Comparison of ENCODE assay signal across 25 mouse cellular contexts in the genomic region with DNA sequence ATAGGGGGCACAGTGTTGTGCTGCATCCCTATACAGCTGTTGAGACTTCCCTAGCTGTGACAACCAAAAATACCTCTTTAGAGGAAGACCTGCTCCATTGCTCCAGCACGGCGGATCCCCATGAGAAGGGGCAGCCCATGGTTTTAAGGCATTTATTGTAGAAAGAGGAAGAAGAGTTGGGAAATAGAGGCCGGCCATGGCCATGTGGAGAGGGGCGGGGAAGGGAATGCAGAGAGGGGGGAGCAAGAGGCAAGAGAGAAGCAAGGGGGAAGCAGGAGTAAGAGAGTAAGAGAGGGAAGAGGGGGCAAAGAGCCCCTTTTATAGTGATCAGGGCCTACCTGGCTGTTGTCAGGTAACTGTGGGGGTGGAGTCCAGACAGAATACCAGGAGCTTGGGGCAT. TPM values are rescaled to one million over a fixed set of nuclear protein-coding genes. Genes with fewer than 3 reads are reported as not detected.
"Had no signal": no experiment of that assay in that cellular context is flagged by ENCODE, and none has a peak within 500 bp of the region (broad histone marks: within the 10 kb centered on the region; RNA-seq: fewer than 3 reads in every experiment).

No protein-coding gene starts in this region.

- ATAC-seq: forebrain, postnatal 0 days; inflammation-experienced regulatory T-cells, adult 6 months; intestine, embryonic 15.5 days; intestine, postnatal 0 days had no signal

- H3K9me3 ChIP-seq: heart, embryonic 15.5 days; hindbrain, embryonic 15.5 days; intestine, embryonic 15.5 days had no signal

- H3K4me1 ChIP-seq: hindbrain, embryonic 13.5 days; hindbrain, embryonic 15.5 days had no signal

- H3K36me3 ChIP-seq: heart, embryonic 13.5 days; heart, embryonic 15.5 days; hindbrain, embryonic 13.5 days; hindbrain, embryonic 15.5 days; intestine, embryonic 15.5 days; limb, embryonic 12.5 days had no signal

- H3K4me2 ChIP-seq: heart, embryonic 11.5 days; heart, embryonic 13.5 days; heart, embryonic 15.5 days; hindbrain, embryonic 13.5 days; hindbrain, embryonic 15.5 days; intestine, embryonic 15.5 days; limb, embryonic 12.5 days; liver, embryonic 11.5 days had no signal

- H3K27ac ChIP-seq: heart, adult 2 months; heart, embryonic 13.5 days; heart, embryonic 15.5 days; hindbrain, embryonic 13.5 days; hindbrain, embryonic 15.5 days; intestine, embryonic 15.5 days; limb, embryonic 12.5 days had no signal

- H3K4me3 ChIP-seq: heart, adult 2 months; heart, embryonic 13.5 days; heart, embryonic 15.5 days; hindbrain, embryonic 13.5 days; hindbrain, embryonic 15.5 days; intestine, embryonic 15.5 days; limb, embryonic 12.5 days had no signal

- DNase-seq: forebrain, postnatal 0 days; gastrocnemius, postnatal 14 days; gastrocnemius, postnatal 36 days; heart, adult 2 months; heart, postnatal 14 days; heart, postnatal 36 days; kidney, adult 18-20 months; kidney, adult 8-10 months; kidney, postnatal 10 days; kidney, postnatal 25 days; kidney, postnatal 4 days; layer of hippocampus, adult 9-11 months; layer of hippocampus, postnatal 36 days; left cerebral cortex, postnatal 4 days; liver had no signal

- H3K9ac ChIP-seq: forebrain, postnatal 0 days; heart, embryonic 13.5 days; heart, embryonic 15.5 days; hindbrain, embryonic 13.5 days; hindbrain, embryonic 15.5 days; intestine, embryonic 15.5 days; limb, embryonic 12.5 days had no signal

- H3K27me3 ChIP-seq: hindbrain, embryonic 15.5 days; intestine, embryonic 15.5 days; limb, embryonic 12.5 days had no signal

RNA-seq across cellular contexts. Expression of gene Tmem119, which starts 9.8 kb away (rescaled TPM):
- polyA plus RNA-seq: inflammation-experienced regulatory T-cells, adult 6 months had no signal
